Mouse (Mus musculus): Measurements from ENCODE around the gene Nrk.

GRCm38 (mm10) chrX:138960713-138961112 is 46.5 kb downstream of the Nrk start:
- TF ChIP-seq CTCF (IDR thresholded peaks at IDR 0.05; ENCODE audit: low read depth, low read length) (no peak), TAL1 (conservative IDR thresholded peaks at IDR 0.05; ENCODE audit: low read depth, low read length) (no peak), GATA1 (IDR thresholded peaks at IDR 0.05; ENCODE audit: borderline replicate concordance, low read length) (no peak), GATA2 (IDR thresholded peaks at IDR 0.05; ENCODE audit: borderline replicate concordance, low read depth, low read length) (no peak)

All from G1E (cell line).